Mouse (Mus musculus): ENCODE measurements around the gene Suco.

- no peak for TF ChIP-seq POLR2A (IDR thresholded peaks at IDR 0.05; ENCODE audit: low read depth, low read length)
- TF ChIP-seq CTCF (IDR thresholded peaks at IDR 0.05; ENCODE audit: extremely low read depth, insufficient read length, insufficient replicate concordance, low read depth, low read length) = no peak
These were observed 48.9 kb upstream of the Suco start for GRCm38 (mm10) chr1:161925281-161925805.
